Mouse (Mus musculus) hindbrain, embryonic 14.5 days (tissue): ENCODE measurements around the gene Banf1. TPM values are rescaled to one million over a fixed set of nuclear protein-coding genes. Genes with fewer than 3 reads are reported as not detected.

Source experiments
- ATAC-seq: fragments of 200-750 bp; cut with Nextera tagmentation; 2 replicates; pipeline ENCODE4 v1.8.0; 2017; ENCODE audit warnings: moderate number of reproducible peaks, mild to moderate bottlenecking, moderate TSS enrichment, moderate library complexity; ENCODE audit not compliant: low FRiP score
- DNase-seq: peaks from one replicate; pipeline ENCODE4 v3.0.0-alpha.2; 2015; ENCODE audit warnings: low spot score
- H3K27ac ChIP-seq: fragments of 300-500 bp; sonication (generic); 2 replicates; pipeline ENCODE4 v1.5.1; 2014; ENCODE audit warnings: mild to moderate bottlenecking, moderate library complexity
- H3K27me3 ChIP-seq: fragments of 300-500 bp; sonication (generic); 2 replicates; pipeline ENCODE4 v1.6.1; 2014; ENCODE audit warnings: mild to moderate bottlenecking, low read length, mixed read lengths; ENCODE audit not compliant: control insufficient read depth, insufficient read depth
- H3K36me3 ChIP-seq: fragments of 300-500 bp; sonication (generic); replicated peaks from 2 replicates; pipeline ENCODE4 v1.6.1; 2014; ENCODE audit not compliant: control insufficient read depth, insufficient read depth
- H3K4me1 ChIP-seq: fragments of 300-500 bp; sonication (generic); replicated peaks from 2 replicates; pipeline ENCODE4 v1.6.1; 2014; ENCODE audit warnings: antibody characterized with exemption, low read length, mixed read lengths; ENCODE audit not compliant: control insufficient read depth, insufficient read depth
- H3K4me2 ChIP-seq: fragments of 300-500 bp; sonication (generic); replicated peaks from 2 replicates; pipeline ENCODE4 v1.6.1; 2014; ENCODE audit warnings: mild to moderate bottlenecking, moderate library complexity
- H3K4me3 ChIP-seq: fragments of 300-500 bp; sonication (generic); replicated peaks from 2 replicates; pipeline ENCODE4 v1.5.1; 2014; ENCODE audit warnings: mild to moderate bottlenecking, low read length
- H3K9ac ChIP-seq: fragments of 300-500 bp; sonication (generic); 2 replicates; pipeline ENCODE4 v1.6.1; 2014
- H3K9me3 ChIP-seq: fragments of 300-500 bp; sonication (generic); 2 replicates; pipeline ENCODE4 v1.6.1; 2016; ENCODE audit warnings: low read length; ENCODE audit not compliant: control insufficient read depth
- WGBS: fragments of 180-500 bp; shearing (Covaris S2); extraction: QIAGEN DNeasy Blood & Tissue Kit; methylation state at CpG from one replicate; pipeline ENCODE4 v1.1.7; 2014; 5-methylcytosine and 5-hydroxymethylcytosine counted together
- polyA plus RNA-seq: library from polyadenylated mRNA; unstranded; fragments of >200 nt; fragmentation: Nextera tagmentation; extraction: Ambion mirVana; gene quantifications from 2 replicates; pipeline ENCODE4 v1.2.1, GENCODE M21; 2014

Gene Banf1
- polyA plus RNA-seq, 1 experiment from 2014 or later = 323 TPM

- Histone ChIP-seq H3K27ac (peak overlapping the region; percentile 84), H3K4me3 (peak overlapping the region; percentile 94), H3K4me1 (peaks cover 32% of the 10 kb centered on the region), H3K9ac (peak overlapping the region; percentile 89), H3K27me3 (peaks cover 4% of the 10 kb centered on the region), H3K9me3 (no peaks in the 10 kb centered on the region), H3K36me3 (peaks cover 38% of the 10 kb centered on the region), H3K4me2 (peak overlapping the region; percentile 95)
- DNase-seq (no peak), ATAC-seq (peak; percentile 26; the same call in 1 of the 2 replicates)
- WGBS = under 1% methylated on average over 43 of the region's 43 CpGs
These were observed 21.1 kb upstream of the Banf1 start for GRCm38 (mm10) chr19:5388011-5388441.

- peaks cover 71% of the 10 kb centered on the region for H3K36me3 ChIP-seq
- WGBS = 94% methylated on average over 8 of the region's 8 CpGs
- DNase-seq (no peak), ATAC-seq (no peak)
- H3K9ac ChIP-seq = no peak overlapping the region
- no peak overlapping the region for H3K4me2 ChIP-seq
- no peak overlapping the region for H3K27ac ChIP-seq
- H3K9me3 ChIP-seq = no peaks in the 10 kb centered on the region
- H3K27me3 ChIP-seq = peaks cover 4% of the 10 kb centered on the region
- H3K4me3 ChIP-seq = no peak overlapping the region
- peaks cover 24% of the 10 kb centered on the region for H3K4me1 ChIP-seq
These were observed 17.7 kb upstream of the Banf1 start for GRCm38 (mm10) chr19:5384715-5385114.

GRCm38 (mm10) chr19:5383326-5383725, 16.4 kb upstream of the Banf1 start:
- DNase-seq = no peak
- Histone ChIP-seq H3K4me1 (peaks cover 17% of the 10 kb centered on the region), H3K9me3 (no peaks in the 10 kb centered on the region), H3K4me3 (no peak overlapping the region), H3K27ac (no peak overlapping the region), H3K36me3 (peaks cover 85% of the 10 kb centered on the region), H3K9ac (no peak overlapping the region), H3K4me2 (no peak overlapping the region), H3K27me3 (peaks cover 4% of the 10 kb centered on the region)
- WGBS = 97% methylated on average over 12 of the region's 12 CpGs
- no peak for ATAC-seq

- Histone ChIP-seq H3K4me3 (no peak overlapping the region), H3K4me1 (no peaks in the 10 kb centered on the region), H3K36me3 (peaks cover 82% of the 10 kb centered on the region), H3K9me3 (no peaks in the 10 kb centered on the region), H3K27me3 (no peaks in the 10 kb centered on the region), H3K4me2 (no peak overlapping the region), H3K9ac (no peak overlapping the region), H3K27ac (no peak overlapping the region)
- ATAC-seq (no peak), DNase-seq (no peak)
- WGBS = 89% methylated on average over 1 of the region's 1 CpGs
These were observed 10.5 kb upstream of the Banf1 start for GRCm38 (mm10) chr19:5377446-5377845.

GRCm38 (mm10) chr19:5374748-5375147, 7.8 kb upstream of the Banf1 start:
- 80% methylated on average over 4 of the region's 4 CpGs for WGBS
- Histone ChIP-seq H3K9ac (no peak overlapping the region), H3K4me2 (no peak overlapping the region), H3K27ac (no peak overlapping the region), H3K4me3 (no peak overlapping the region), H3K27me3 (no peaks in the 10 kb centered on the region), H3K4me1 (no peaks in the 10 kb centered on the region), H3K36me3 (peaks cover 80% of the 10 kb centered on the region), H3K9me3 (no peaks in the 10 kb centered on the region)
- DNase-seq (no peak), ATAC-seq (no peak)

GRCm38 (mm10) chr19:5374177-5374576, 7.2 kb upstream of the Banf1 start:
- Histone ChIP-seq H3K4me2 (no peak overlapping the region), H3K9me3 (no peaks in the 10 kb centered on the region), H3K4me1 (no peaks in the 10 kb centered on the region), H3K9ac (no peak overlapping the region), H3K36me3 (peaks cover 80% of the 10 kb centered on the region), H3K27ac (no peak overlapping the region), H3K27me3 (no peaks in the 10 kb centered on the region), H3K4me3 (no peak overlapping the region)
- no peak for ATAC-seq
- no peak for DNase-seq
- 91% methylated on average over 4 of the region's 4 CpGs for WGBS

GRCm38 (mm10) chr19:5372724-5373123, 5.8 kb upstream of the Banf1 start:
- H3K9ac ChIP-seq = no peak overlapping the region
- no peak overlapping the region for H3K4me3 ChIP-seq
- H3K27ac ChIP-seq = no peak overlapping the region
- H3K9me3 ChIP-seq = no peaks in the 10 kb centered on the region
- peaks cover 7% of the 10 kb centered on the region for H3K4me1 ChIP-seq
- H3K36me3 ChIP-seq = peaks cover 76% of the 10 kb centered on the region
- no peak overlapping the region for H3K4me2 ChIP-seq
- DNase-seq (no peak), ATAC-seq (no peak)
- H3K27me3 ChIP-seq = no peaks in the 10 kb centered on the region
- 94% methylated on average over 7 of the region's 7 CpGs for WGBS

- no peak overlapping the region for H3K27ac ChIP-seq
- no peaks in the 10 kb centered on the region for H3K9me3 ChIP-seq
- ATAC-seq = no peak
- 93% methylated on average over 3 of the region's 3 CpGs for WGBS
- peaks cover 11% of the 10 kb centered on the region for H3K4me1 ChIP-seq
- H3K4me3 ChIP-seq = no peak overlapping the region
- H3K4me2 ChIP-seq = no peak overlapping the region
- no peak overlapping the region for H3K9ac ChIP-seq
- H3K27me3 ChIP-seq = no peaks in the 10 kb centered on the region
- H3K36me3 ChIP-seq = peaks cover 60% of the 10 kb centered on the region
- no peak for DNase-seq
These were observed 4.0 kb upstream of the Banf1 start for GRCm38 (mm10) chr19:5370932-5371331.

GRCm38 (mm10) chr19:5367455-5367854, 487 bp upstream of the Banf1 start:
- peak overlapping the region; percentile 86 for H3K9ac ChIP-seq
- no peaks in the 10 kb centered on the region for H3K9me3 ChIP-seq
- peaks cover 52% of the 10 kb centered on the region for H3K36me3 ChIP-seq
- peaks cover 17% of the 10 kb centered on the region for H3K4me1 ChIP-seq
- WGBS = 11% methylated on average over 11 of the region's 11 CpGs
- ATAC-seq (no peak), DNase-seq (no peak)
- H3K4me2 ChIP-seq = peak overlapping the region; percentile 96
- no peaks in the 10 kb centered on the region for H3K27me3 ChIP-seq
- H3K4me3 ChIP-seq = peak overlapping the region; percentile 97
- peak overlapping the region; percentile 94; the same call in 1 of the 2 replicates for H3K27ac ChIP-seq
